Mouse (Mus musculus) urinary bladder, postnatal 36 days (tissue): Measurements from ENCODE around the gene 4931428F04Rik.
"Not testable (repeated sequence)": the region's sequence is repeated elsewhere in the genome, so short reads cannot be mapped to it uniquely, and the experiment has no call there.

ENCODE experiments used
- DNase-seq, 2 experiments: peaks; one replicate each; pipeline ENCODE4 v3.0.0; 2022; ENCODE audit warnings: low spot score in 2 of 2, mixed read lengths in 1 of 2

4931428F04Rik gene

GRCm38 (mm10) chr8:105261326-105261980, 28.2 kb downstream of the 4931428F04Rik start:
- no peak for DNase-seq

GRCm38 (mm10) chr8:105260371-105261099, 29.1 kb downstream of the 4931428F04Rik start:
- DNase-seq: no peak

- DNase-seq: peak; percentile 50 to 60
Measured at GRCm38 (mm10) chr8:105259721-105260320, 29.8 kb downstream of the 4931428F04Rik start.

- DNase-seq: no peak
Measured at GRCm38 (mm10) chr8:105258911-105259720, 30.5 kb downstream of the 4931428F04Rik start.

- DNase-seq: no peak
Measured at GRCm38 (mm10) chr8:105257318-105258114, 32.1 kb downstream of the 4931428F04Rik start.

DNA sequence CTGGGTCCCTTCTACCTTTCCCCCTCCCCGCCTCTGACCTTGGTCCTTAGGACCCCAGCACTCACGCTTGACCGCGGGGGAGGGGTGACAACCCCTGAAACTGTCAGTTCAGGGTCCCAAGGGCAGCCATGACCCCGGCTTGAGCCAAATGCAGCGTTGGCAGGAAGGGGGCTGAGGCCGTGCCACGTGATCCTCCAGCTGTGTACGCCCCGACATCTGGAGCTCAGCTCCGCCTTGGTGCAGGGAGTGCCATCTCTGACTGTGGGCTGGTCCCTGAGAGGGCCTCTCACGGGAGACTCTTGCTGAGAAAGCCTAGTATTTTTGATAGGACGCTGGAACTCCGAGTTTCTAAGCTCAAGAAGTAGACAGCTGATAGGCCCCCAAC, 34.7 kb downstream of the 4931428F04Rik start, which contains the start of gene B3gnt9:
Gene B3gnt9, minus strand, starts transcription at position 188 of the 385 bp plus-strand sequence.
- DNase-seq: peak; percentile 50 to 82

GRCm38 (mm10) chr8:105254152-105254965, 35.3 kb downstream of the 4931428F04Rik start:
- peak; percentile 81 to 89 for DNase-seq

GRCm38 (mm10) chr8:105253766-105254151, 35.9 kb downstream of the 4931428F04Rik start:
- no peak for DNase-seq

GRCm38 (mm10) chr8:105252680-105253537, 36.8 kb downstream of the 4931428F04Rik start:
- no peak for DNase-seq

GRCm38 (mm10) chr8:105251954-105252353, 37.7 kb downstream of the 4931428F04Rik start:
- DNase-seq: no peak

DNA sequence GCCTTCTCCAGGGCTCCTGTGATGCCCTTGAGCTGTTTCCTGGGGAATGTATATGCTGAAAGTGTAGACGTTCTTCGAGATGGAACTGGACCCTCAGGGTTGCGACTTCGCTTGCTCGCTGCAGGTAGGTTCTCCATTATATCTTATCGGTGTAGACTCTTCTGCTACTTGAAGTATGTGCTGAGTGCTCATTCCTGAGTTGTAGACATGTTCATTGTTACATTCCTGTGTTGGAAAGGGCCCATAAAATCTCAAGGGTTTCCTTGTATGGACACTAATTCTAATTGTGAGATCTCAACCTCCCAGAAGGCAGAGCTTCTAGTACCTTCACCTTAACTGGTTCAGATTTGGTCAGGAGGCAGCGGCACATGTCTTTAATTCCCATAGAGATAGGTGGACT, 48.6 kb downstream of the 4931428F04Rik start:
- DNase-seq: no peak

DNA sequence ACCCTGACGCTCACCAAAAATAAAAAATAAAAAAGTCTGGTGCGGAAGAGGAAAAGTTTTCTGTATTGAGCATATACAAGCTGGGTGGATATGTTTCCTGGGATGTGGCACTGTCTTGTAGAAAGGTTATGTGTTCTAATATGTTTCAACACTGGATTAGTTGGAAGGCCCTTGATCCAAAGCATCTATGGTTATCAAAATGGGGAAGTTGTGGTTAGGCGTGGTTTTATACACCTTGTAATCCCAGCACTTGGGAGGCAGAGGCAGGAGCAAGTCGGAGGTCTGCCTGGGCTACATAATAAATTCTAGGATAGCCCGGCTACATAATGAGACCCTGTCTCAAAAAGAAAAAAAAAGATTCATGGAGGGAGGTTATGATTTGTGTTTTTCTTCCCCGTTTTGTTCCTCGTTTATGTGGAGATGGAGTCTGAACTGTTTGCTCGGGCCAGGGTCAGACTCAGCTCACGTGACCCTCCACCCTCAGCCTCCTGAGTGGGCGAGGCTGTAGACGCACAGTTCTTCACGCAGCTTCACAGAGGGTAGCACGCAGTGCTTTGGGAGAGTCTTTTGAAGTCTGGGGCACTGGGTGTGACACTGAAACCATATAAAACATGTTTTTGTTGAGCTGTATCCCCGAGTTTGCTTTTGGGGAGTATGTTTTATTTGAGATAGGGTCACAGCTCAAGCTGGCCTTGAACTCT, 52.1 kb downstream of the 4931428F04Rik start:
- no peak for DNase-seq

DNA sequence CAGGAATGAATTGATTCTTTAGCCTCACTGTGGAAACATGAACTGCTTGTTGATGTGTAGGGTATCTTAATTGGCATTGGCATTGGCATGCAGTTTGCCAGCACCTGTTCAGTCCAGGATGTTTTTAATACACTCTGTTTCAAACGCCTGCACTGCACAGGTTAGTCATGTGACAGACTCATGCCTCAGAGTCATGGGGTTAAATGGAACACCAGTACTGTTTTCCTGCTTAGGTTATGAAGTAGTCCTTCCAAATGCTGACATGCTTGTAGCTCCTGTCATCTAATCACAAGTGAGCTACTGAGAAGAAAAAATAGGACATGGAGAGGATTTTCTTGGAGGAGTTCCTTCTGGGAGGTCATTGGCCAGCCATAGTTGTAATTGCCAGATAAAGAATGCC, 54.5 kb downstream of the 4931428F04Rik start:
- no peak for DNase-seq

GRCm38 (mm10) chr8:105233126-105233935, 56.3 kb downstream of the 4931428F04Rik start:
- DNase-seq: no peak

GRCm38 (mm10) chr8:105232321-105232693, 57.4 kb downstream of the 4931428F04Rik start:
- not testable (repeated sequence) for DNase-seq

DNA sequence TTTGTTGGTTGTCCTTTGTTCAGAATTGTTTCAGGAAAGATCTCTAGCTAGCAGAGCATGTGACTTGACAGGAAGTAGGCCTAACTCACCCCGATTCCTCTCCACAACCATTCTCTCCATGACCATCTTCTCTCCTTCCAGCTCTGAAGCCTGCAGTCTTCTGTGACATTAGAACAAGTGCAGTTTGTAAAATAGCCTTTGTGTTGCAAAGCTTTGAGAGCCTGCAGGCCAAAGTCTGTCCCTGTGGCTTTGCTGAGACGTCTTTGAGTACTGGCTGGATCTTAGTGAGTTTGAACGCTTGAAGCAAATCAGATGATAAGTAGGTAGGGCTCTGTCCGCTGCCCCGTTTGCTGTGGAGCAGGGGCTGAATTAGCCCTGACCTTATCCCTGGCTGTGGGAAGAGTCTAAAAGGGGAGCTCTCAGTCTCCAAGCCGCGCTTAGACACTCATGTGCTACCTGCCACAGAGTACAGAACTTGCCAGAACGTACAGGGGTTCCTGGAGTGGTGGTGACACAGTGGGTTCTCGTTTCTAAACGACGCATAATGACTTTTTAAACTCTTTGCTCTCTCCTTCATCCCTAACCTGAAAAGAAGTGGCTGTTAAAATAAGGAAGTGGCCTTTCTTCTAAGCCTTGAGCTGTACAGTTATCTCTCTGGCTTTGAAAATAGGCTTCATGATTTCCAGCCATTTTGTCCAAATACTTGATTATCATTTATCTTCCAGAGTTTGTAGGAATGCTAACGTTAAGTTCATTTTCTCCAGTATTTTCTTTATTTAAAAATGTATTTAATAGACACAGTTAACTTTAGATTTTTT, 58.0 kb downstream of the 4931428F04Rik start:
- DNase-seq: no peak
